Mouse (Mus musculus): Measurements from ENCODE around the gene Ces1h. TPM values are rescaled to one million over a fixed set of nuclear protein-coding genes. Genes with fewer than 3 reads are reported as not detected.

Ces1h gene
- polyA plus RNA-seq, 2 experiments: not detected

GRCm38 (mm10) chr8:93337207-93337606 lies 42.3 kb downstream of the Ces1h start, which contains the start of gene Ces1g:
Gene Ces1g, minus strand, starts transcription at chr8:93337308.
- ATAC-seq (ENCODE audit: insufficient read depth) (no peak), DNase-seq (ENCODE audit: low read depth in 3 of 3, low spot score in 3 of 3) (no peak)
- no peak within 1 kb of the TSS for H3K27ac ChIP-seq
- H3K4me2 ChIP-seq (ENCODE audit: low read depth): no peak within 1 kb of the TSS
- H3K9ac ChIP-seq (replicated peaks): no peak within 1 kb of the TSS
- H3K4me3 ChIP-seq (ENCODE audit: insufficient read depth in 1 of 2, low read depth in 2 of 2, low read length in 2 of 2): no peak within 1 kb of the TSS
- no peaks in the 10 kb centered on the region for H3K36me3 ChIP-seq (replicated peaks; ENCODE audit: control insufficient read depth, insufficient read depth, low read depth)
- TF ChIP-seq CTCF (IDR thresholded peaks at IDR 0.05; ENCODE audit: low read depth): no peak
- TF ChIP-seq EP300 (IDR thresholded peaks at IDR 0.05; ENCODE audit: low read depth): no peak
- WGBS (ENCODE audit: insufficient replicate concordance): 28% methylated on average over 3 of the region's 3 CpGs
- peaks cover 0 to 3% of the 10 kb centered on the region in 2 experiments; a peak in 2 of 4 replicates for H3K4me1 ChIP-seq (replicated peaks; ENCODE audit: control insufficient read depth in 2 of 2, insufficient read depth in 2 of 2, low read length in 1 of 2)
- H3K27me3 ChIP-seq (ENCODE audit: control insufficient read depth, insufficient read depth, low read length): no peaks in the 10 kb centered on the region
- no peaks in the 10 kb centered on the region for H3K9me3 ChIP-seq (ENCODE audit: control insufficient read depth, low read length)

GRCm38 (mm10) chr8:93332703-93333102 lies 46.8 kb downstream of the Ces1h start:
- TF ChIP-seq CTCF (IDR thresholded peaks at IDR 0.05; ENCODE audit: low read depth): no peak
- H3K27me3 ChIP-seq (ENCODE audit: control insufficient read depth, insufficient read depth, low read length): no peaks in the 10 kb centered on the region
- peak; percentile 28 for ATAC-seq (ENCODE audit: insufficient read depth)
- DNase-seq (ENCODE audit: low read depth in 3 of 3, low spot score in 3 of 3): peak in 2 of 3 experiments; percentile 7 to 18
- no peaks in the 10 kb centered on the region for H3K9me3 ChIP-seq (ENCODE audit: control insufficient read depth, low read length)
- 52% methylated on average over 1 of the region's 1 CpGs for WGBS (ENCODE audit: insufficient replicate concordance)
- peaks cover 0 to 6% of the 10 kb centered on the region in 2 experiments; a peak in 2 of 4 replicates for H3K4me1 ChIP-seq (replicated peaks; ENCODE audit: control insufficient read depth in 2 of 2, insufficient read depth in 2 of 2, low read length in 1 of 2)
- H3K36me3 ChIP-seq (replicated peaks; ENCODE audit: control insufficient read depth, insufficient read depth, low read depth): no peaks in the 10 kb centered on the region
- H3K27ac ChIP-seq: no peak overlapping the region
- no peak overlapping the region for H3K4me2 ChIP-seq (ENCODE audit: low read depth)
- H3K4me3 ChIP-seq (ENCODE audit: insufficient read depth in 1 of 2, low read depth in 2 of 2, low read length in 2 of 2): no peak overlapping the region
- H3K9ac ChIP-seq (replicated peaks): no peak overlapping the region

GRCm38 (mm10) chr8:93331151-93331550 lies 48.4 kb downstream of the Ces1h start:
- H3K9me3 ChIP-seq (ENCODE audit: control insufficient read depth, low read length): no peaks in the 10 kb centered on the region
- TF ChIP-seq EP300 (IDR thresholded peaks at IDR 0.05; ENCODE audit: low read depth) (no peak), CTCF (IDR thresholded peaks at IDR 0.05; ENCODE audit: low read depth) (no peak)
- H3K27ac ChIP-seq: no peak overlapping the region
- 63% methylated on average over 2 of the region's 2 CpGs for WGBS (ENCODE audit: insufficient replicate concordance)
- no peak overlapping the region for H3K9ac ChIP-seq (replicated peaks)
- peaks cover 0 to 6% of the 10 kb centered on the region in 2 experiments; a peak in 2 of 4 replicates for H3K4me1 ChIP-seq (replicated peaks; ENCODE audit: control insufficient read depth in 2 of 2, insufficient read depth in 2 of 2, low read length in 1 of 2)
- no peak overlapping the region for H3K4me3 ChIP-seq (ENCODE audit: insufficient read depth in 1 of 2, low read depth in 2 of 2, low read length in 2 of 2)
- no peak overlapping the region for H3K4me2 ChIP-seq (ENCODE audit: low read depth)
- DNase-seq (ENCODE audit: low read depth in 3 of 3, low spot score in 3 of 3) (no peak), ATAC-seq (ENCODE audit: insufficient read depth) (no peak)
- H3K36me3 ChIP-seq (replicated peaks; ENCODE audit: control insufficient read depth, insufficient read depth, low read depth): no peaks in the 10 kb centered on the region
- H3K27me3 ChIP-seq (ENCODE audit: control insufficient read depth, insufficient read depth, low read length): no peaks in the 10 kb centered on the region

GRCm38 (mm10) chr8:93325123-93325522 lies 54.4 kb downstream of the Ces1h start:
- H3K36me3 ChIP-seq (replicated peaks; ENCODE audit: control insufficient read depth, insufficient read depth, low read depth): no peaks in the 10 kb centered on the region
- DNase-seq (ENCODE audit: low read depth in 3 of 3, low spot score in 3 of 3): peak in 1 of 3 experiments; percentile 9
- no peak overlapping the region for H3K9ac ChIP-seq (replicated peaks)
- no peak overlapping the region for H3K4me3 ChIP-seq (ENCODE audit: insufficient read depth in 1 of 2, low read depth in 2 of 2, low read length in 2 of 2)
- no peak for TF ChIP-seq CTCF (IDR thresholded peaks at IDR 0.05; ENCODE audit: low read depth)
- TF ChIP-seq EP300 (IDR thresholded peaks at IDR 0.05; ENCODE audit: low read depth): no peak
- 52% methylated on average over 2 of the region's 2 CpGs for WGBS (ENCODE audit: insufficient replicate concordance)
- H3K27me3 ChIP-seq (ENCODE audit: control insufficient read depth, insufficient read depth, low read length): no peaks in the 10 kb centered on the region
- H3K4me1 ChIP-seq (replicated peaks; ENCODE audit: control insufficient read depth in 2 of 2, insufficient read depth in 2 of 2, low read length in 1 of 2): no peaks in the 10 kb centered on the region; a peak in 1 of 4 replicates
- no peak overlapping the region for H3K27ac ChIP-seq
- ATAC-seq (ENCODE audit: insufficient read depth): peak; percentile 37
- no peaks in the 10 kb centered on the region for H3K9me3 ChIP-seq (ENCODE audit: control insufficient read depth, low read length)
- H3K4me2 ChIP-seq (ENCODE audit: low read depth): no peak overlapping the region

- Histone ChIP-seq H3K27me3 (ENCODE audit: control insufficient read depth, insufficient read depth, low read length) (no peaks in the 10 kb centered on the region), H3K27ac (no peak overlapping the region), H3K9ac (replicated peaks) (no peak overlapping the region), H3K36me3 (replicated peaks; ENCODE audit: control insufficient read depth, insufficient read depth, low read depth) (no peaks in the 10 kb centered on the region), H3K4me1 (replicated peaks; ENCODE audit: control insufficient read depth in 2 of 2, insufficient read depth in 2 of 2, low read length in 1 of 2) (no peaks in the 10 kb centered on the region), H3K9me3 (ENCODE audit: control insufficient read depth, low read length) (no peaks in the 10 kb centered on the region), H3K4me3 (ENCODE audit: insufficient read depth in 1 of 2, low read depth in 2 of 2, low read length in 2 of 2) (no peak overlapping the region), H3K4me2 (ENCODE audit: low read depth) (no peak overlapping the region)
- DNase-seq (ENCODE audit: low read depth in 3 of 3, low spot score in 3 of 3) (no peak), ATAC-seq (ENCODE audit: insufficient read depth) (no peak)
- WGBS (ENCODE audit: insufficient replicate concordance): 64% methylated on average over 2 of the region's 2 CpGs
- TF ChIP-seq EP300 (IDR thresholded peaks at IDR 0.05; ENCODE audit: low read depth) (no peak), CTCF (IDR thresholded peaks at IDR 0.05; ENCODE audit: low read depth) (no peak)
These were observed 62.5 kb downstream of the Ces1h start for GRCm38 (mm10) chr8:93317031-93317430.

All from liver, embryonic 14.5 days (tissue).